Mouse (Mus musculus) heart, adult 2 months (tissue): ENCODE results near the gene Wbp1l. TPM values are rescaled to one million over a fixed set of nuclear protein-coding genes. Genes with fewer than 3 reads are reported as not detected.

Experiments
- DNase-seq, 2 experiments: peaks; one replicate each; pipeline ENCODE4 v3.0.0; 2021
- H3K27ac ChIP-seq: fragments of 200-600 bp; 2 replicates; pipeline ENCODE4 v1.8.1; 2022
- H3K27me3 ChIP-seq: fragments of 200-500 bp; 2 replicates; pipeline ENCODE4 v1.6.1; 2012; ENCODE audit warnings: mild to moderate bottlenecking, low read length, inconsistent platforms, mixed read lengths; ENCODE audit not compliant: control insufficient read depth, insufficient read depth
- H3K36me3 ChIP-seq: fragments of 200-500 bp; 2 replicates; pipeline ENCODE4 v1.6.1; 2012; ENCODE audit warnings: low read length, inconsistent platforms; ENCODE audit not compliant: control insufficient read depth, insufficient read depth
- H3K4me1 ChIP-seq: fragments of 200-500 bp; 2 replicates; pipeline ENCODE4 v1.6.1; 2011; ENCODE audit warnings: low read length; ENCODE audit not compliant: control insufficient read depth, insufficient read depth
- H3K4me3 ChIP-seq: fragments of 200-600 bp; 2 replicates; pipeline ENCODE4 v1.8.1; 2022
- H3K79me2 ChIP-seq: fragments of 200-500 bp; replicated peaks from 2 replicates; pipeline ENCODE4 v1.6.1; 2012; ENCODE audit warnings: mild to moderate bottlenecking, inconsistent platforms, low read length, moderate library complexity, mixed read lengths; ENCODE audit not compliant: control insufficient read depth, insufficient read depth
- H3K9ac ChIP-seq: fragments of 200-500 bp; 2 replicates; pipeline ENCODE4 v1.6.1; 2012; ENCODE audit warnings: low read depth, mild to moderate bottlenecking, control low read depth, inconsistent platforms, low read length, mixed read lengths
- CTCF ChIP-seq: fragments of 200-600 bp; IDR thresholded peaks from 2 replicates; pipeline ENCODE4 v1.8.1; 2022; ENCODE audit warnings: antibody characterized with exemption, mild to moderate bottlenecking, moderate library complexity
- EP300 ChIP-seq: fragments of 200-500 bp; IDR thresholded peaks from 2 replicates; pipeline ENCODE4 v1.6.1; 2011; ENCODE audit warnings: low read depth, low read length, control low read depth; ENCODE audit not compliant: insufficient read depth
- POLR2A ChIP-seq: fragments of 200-500 bp; IDR thresholded peaks from 2 replicates; pipeline ENCODE4 v1.6.1; 2011; ENCODE audit warnings: mild to moderate bottlenecking, low read depth, low read length, control low read depth; ENCODE audit not compliant: insufficient read depth
- WGBS: fragments of 180-500 bp; shearing (Covaris S2); methylation state at CpG from one replicate; pipeline ENCODE4 v1.1.7; 2018; 5-methylcytosine and 5-hydroxymethylcytosine counted together
- intact Hi-C: fragments of 180-260 bp; cut with DNase I; formaldehyde crosslinking; loops from one replicate; pipeline ENCODE4 v1.15.1; 2025
- polyA plus RNA-seq: library from polyadenylated mRNA; depleted of rRNA; stranded (reverse); fragments of >200 nt; gene quantifications from 2 replicates; pipeline ENCODE4 v1.2.3, GENCODE M21; 2012
- total RNA-seq, 2 experiments: library from RNA; stranded (reverse); gene quantifications; 2 replicates each; pipeline ENCODE4 v1.2.3; 2021

Wbp1l gene
- total and polyA plus RNA-seq, 3 experiments = 39.2 to 54.2 (median 53.5) TPM

DNA sequence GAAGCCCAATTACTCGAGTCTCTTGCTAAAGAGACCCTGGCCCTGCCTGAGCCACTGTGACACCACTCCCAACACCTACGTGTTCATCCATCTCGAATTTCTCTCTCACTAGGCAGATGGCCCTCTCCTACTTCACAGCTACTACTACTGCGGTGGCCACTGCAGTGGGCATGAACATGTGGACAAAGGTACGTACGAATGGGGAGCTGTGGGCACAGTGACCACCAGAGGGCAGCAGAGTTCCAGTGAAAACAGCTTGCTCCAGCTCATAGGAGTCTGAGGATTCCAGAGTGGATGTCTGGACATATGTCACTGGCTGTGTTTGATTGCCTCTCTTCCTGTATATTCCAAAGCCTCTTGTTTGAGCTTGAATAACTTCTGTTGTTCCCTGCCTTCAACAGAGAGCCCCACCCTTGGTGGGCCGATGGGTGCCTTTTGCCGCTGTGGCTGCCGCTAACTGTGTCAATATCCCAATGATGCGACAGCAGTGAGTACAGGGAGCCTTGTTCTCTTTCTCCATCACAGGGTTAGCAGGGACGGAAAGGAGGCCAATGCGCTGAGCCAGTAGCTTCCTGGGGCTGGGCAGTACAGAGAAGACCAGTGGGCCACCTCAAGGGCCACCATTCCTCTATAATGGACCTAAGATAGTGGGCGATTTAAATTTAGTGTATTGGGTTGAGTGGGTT lies 10.9 kb upstream of the Wbp1l start:
- WGBS = 59% methylated on average over 13 of the region's 13 CpGs
- peak; percentile 79 to 88 for DNase-seq
- intact Hi-C loops = loop anchor here (1.0 to 2.0 kb wide), 2 partner anchors 83 to 152 kb away; no protein-coding TSS in a partner anchor

DNA sequence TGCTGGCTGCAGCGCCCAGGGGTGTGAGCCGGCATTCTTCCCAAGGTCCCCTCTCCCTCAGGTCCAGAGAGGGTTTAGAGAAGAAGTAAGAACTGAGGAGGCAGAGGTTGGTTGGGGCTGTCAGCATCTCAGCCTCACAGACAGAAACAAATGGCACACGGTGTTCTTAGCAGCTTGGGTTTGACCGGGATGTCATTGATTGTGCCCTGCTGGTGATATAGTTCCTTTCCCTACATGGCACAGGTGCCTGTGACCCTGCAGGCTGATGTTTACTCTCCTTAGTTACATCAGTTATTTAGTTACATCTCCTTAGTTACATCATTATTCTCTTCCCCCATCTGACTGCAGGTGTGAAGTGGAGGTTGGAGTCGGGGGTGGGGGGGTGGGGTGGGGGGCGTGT lies 7.3 kb upstream of the Wbp1l start:
- H3K27me3 ChIP-seq = no peaks in the 10 kb centered on the region
- no peaks in the 10 kb centered on the region for H3K36me3 ChIP-seq
- intact Hi-C loops = no loop called here

More for the DNA sequence above, 10.9 kb upstream of the Wbp1l start:
- no peaks in the 10 kb centered on the region for H3K79me2 ChIP-seq
- TF ChIP-seq CTCF (peak; percentile 99), POLR2A (no peak), EP300 (peak; percentile 92)
- no peak overlapping the region for H3K9ac ChIP-seq
- no peak overlapping the region for H3K27ac ChIP-seq
- no peak overlapping the region for H3K4me3 ChIP-seq
- H3K27me3 ChIP-seq = no peaks in the 10 kb centered on the region
- no peaks in the 10 kb centered on the region for H3K4me1 ChIP-seq
- no peaks in the 10 kb centered on the region for H3K36me3 ChIP-seq

DNA sequence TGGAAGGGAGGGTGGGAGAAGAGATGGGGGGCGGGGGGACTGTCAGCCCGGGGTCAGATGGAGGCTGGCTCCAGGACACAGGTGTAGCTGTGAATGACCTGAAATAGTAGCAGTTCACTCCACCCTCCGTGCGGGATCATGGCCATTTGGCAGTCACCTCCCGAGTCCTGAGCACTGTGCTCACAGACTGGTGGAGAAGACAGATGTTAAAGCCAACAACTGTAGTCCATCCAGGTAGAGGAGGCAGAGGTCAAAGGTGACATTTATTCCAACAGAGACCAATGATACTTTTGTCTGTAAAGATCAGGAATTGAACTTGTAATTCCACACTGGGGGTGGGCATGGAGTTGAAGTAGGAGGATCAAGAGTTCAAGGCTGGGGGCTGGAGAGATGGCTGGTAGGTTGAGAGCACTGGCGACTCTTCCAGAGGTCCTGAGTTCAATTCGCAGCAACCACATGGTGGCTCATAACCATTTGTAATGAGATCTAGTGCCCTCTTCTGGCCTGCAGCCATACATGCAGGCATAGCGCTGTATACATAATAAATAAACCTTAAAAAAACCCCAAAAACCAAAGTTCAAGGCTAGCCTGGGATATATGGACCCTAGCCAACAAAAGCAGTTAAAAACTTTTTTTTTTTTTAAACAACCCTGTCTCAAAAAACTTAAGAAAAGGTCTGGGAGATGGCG lies 6.0 kb upstream of the Wbp1l start:
- WGBS = 91% methylated on average over 9 of the region's 9 CpGs
- no peaks in the 10 kb centered on the region for H3K79me2 ChIP-seq
- TF ChIP-seq CTCF = peak; percentile 44
- no peak for TF ChIP-seq POLR2A
- TF ChIP-seq EP300 = no peak
- intact Hi-C loops = no loop called here
- H3K36me3 ChIP-seq = no peaks in the 10 kb centered on the region
- H3K27ac ChIP-seq = no peak overlapping the region
- H3K27me3 ChIP-seq = no peaks in the 10 kb centered on the region
- no peak for DNase-seq
- no peak overlapping the region for H3K4me3 ChIP-seq
- H3K9ac ChIP-seq = no peak overlapping the region
- H3K4me1 ChIP-seq = no peaks in the 10 kb centered on the region

More for the DNA sequence above, 7.3 kb upstream of the Wbp1l start:
- WGBS = 85% methylated on average over 6 of the region's 6 CpGs
- H3K4me1 ChIP-seq = no peaks in the 10 kb centered on the region
- no peak overlapping the region for H3K9ac ChIP-seq
- no peak overlapping the region for H3K4me3 ChIP-seq
- no peaks in the 10 kb centered on the region for H3K79me2 ChIP-seq
- DNase-seq = no peak
- no peak overlapping the region for H3K27ac ChIP-seq
- TF ChIP-seq POLR2A (no peak), CTCF (no peak)

DNA sequence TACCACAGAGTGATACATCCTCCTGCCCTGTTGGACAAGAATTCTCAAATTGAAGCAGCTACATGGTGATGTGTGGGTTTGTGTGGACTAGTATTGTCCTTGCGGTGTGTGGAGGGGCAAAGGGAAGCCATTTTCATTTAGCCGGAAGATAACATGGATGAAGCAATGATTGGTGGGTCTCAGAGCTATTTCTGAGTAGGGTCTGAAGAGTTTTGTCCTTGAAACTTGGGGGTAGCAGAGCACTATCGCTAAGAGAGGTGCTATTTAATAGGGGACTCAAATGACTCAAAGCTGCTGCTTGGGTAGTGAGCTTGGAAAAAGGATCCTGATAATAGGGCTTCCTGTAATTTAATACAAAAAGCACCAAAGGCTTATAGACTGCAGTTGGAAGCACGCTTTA lies 697 bp upstream of the Wbp1l start:
- intact Hi-C loops = loop anchor here (2.0 to 5.0 kb wide), 3 partner anchors 21 to 274 kb away; no protein-coding TSS in a partner anchor
- no peak for DNase-seq

DNA sequence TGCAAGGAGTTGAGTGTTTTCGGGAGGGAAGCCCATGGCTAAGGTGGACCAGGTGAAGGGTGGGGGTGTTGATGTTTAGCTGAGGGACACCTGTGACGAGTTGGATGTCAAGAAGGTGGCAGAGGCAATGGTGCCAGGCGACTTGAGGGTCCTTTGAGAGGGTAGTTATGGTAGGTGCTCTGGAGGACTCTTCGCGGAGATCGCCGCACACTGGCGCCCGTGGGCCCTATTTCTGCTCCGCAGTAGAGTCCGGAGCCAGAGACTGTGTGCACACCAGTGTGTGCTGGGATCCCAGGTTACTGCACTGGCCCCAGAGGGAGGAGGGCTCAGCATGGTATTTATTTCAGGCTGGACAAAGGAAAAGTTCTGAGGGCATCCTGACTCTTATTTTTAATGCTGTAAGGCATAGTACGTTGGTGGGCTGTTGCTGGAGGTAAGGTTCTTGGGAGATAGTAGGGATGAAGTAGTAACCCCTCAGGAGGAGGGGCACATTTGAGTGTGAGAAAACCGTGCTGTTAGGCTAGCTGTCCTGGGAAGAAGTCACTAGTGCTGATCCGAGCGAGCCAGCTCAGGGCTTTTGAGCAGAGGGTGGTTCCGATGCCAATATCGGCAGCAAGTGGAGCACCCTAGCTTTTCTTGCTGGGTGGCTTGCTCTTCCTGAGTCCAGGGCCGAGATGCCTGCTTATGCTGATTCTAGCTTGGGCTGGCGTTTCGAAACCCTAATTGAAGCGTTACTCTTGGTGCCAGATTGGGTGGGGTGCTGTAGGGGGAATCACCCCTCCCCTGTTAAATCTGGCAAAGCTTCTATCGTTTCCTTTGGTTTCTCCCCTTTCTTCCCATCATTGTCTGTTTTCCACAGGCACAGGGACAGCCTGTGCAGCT lies 732 bp downstream of the Wbp1l start:
- Histone ChIP-seq H3K27me3 (no peaks in the 10 kb centered on the region), H3K4me1 (no peaks in the 10 kb centered on the region; the same call in none of the 2 replicates), H3K9ac (peak overlapping the region; percentile 75), H3K79me2 (peaks cover 3% of the 10 kb centered on the region; the same call in 1 of the 2 replicates), H3K4me3 (peak overlapping the region; percentile 82), H3K27ac (peak overlapping the region; percentile 81), H3K36me3 (no peaks in the 10 kb centered on the region)
- peak; percentile 50 to 61 for DNase-seq
- intact Hi-C loops = loop anchor here (2.0 to 5.0 kb wide), 3 partner anchors 19 to 273 kb away; no protein-coding TSS in a partner anchor
- 0 out of 2 replicates have a peak, but pooled peaks have one; percentile 25 for TF ChIP-seq EP300
- TF ChIP-seq CTCF = no peak
- WGBS = 6% methylated on average over 22 of the region's 22 CpGs

More for the DNA sequence above, 697 bp upstream of the Wbp1l start:
- Histone ChIP-seq H3K4me3 (peak overlapping the region; percentile 82), H3K36me3 (no peaks in the 10 kb centered on the region), H3K27ac (peak overlapping the region; percentile 26; the same call in 1 of the 2 replicates), H3K4me1 (no peaks in the 10 kb centered on the region; the same call in none of the 2 replicates), H3K79me2 (peaks cover 3% of the 10 kb centered on the region; the same call in 1 of the 2 replicates), H3K27me3 (no peaks in the 10 kb centered on the region), H3K9ac (no peak overlapping the region)
- WGBS = 80% methylated on average over 4 of the region's 4 CpGs
- TF ChIP-seq EP300 (no peak), CTCF (no peak), POLR2A (no peak)
